Mouse (Mus musculus): ENCODE measurements around the gene Olfr714.
A peak's percentile ranks its signal among the peaks of the same experiment; 100 is the strongest.
"Not testable (repeated sequence)": the region's sequence is repeated elsewhere in the genome, so short reads cannot be mapped to it uniquely, and the experiment has no call there.

Gene Olfr714

DNA sequence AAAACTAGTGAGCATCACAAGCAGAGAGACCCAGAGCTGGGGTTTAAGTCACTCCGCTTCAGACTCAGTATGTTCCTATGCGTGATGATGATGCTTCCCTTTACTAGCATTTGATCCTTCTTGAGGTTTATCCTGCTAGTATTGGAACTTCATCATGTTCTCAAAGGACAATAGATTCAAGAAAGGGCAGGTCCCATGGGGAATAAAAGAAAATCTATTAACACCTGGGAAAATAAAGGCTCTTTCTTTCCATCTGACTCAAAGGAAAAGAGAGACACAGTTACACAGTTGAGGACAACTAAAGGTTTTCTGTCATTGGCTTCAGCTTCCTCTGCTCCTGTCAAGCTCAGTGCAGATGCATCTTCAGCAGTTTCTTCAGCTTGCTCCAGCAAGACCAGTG is at the start of gene Olfr714:
Olfr714 (plus strand) TSS at position 301 of the 400 bp plus-strand sequence.
- DNase-seq (ENCODE audit: low read depth) = no peak

DNA sequence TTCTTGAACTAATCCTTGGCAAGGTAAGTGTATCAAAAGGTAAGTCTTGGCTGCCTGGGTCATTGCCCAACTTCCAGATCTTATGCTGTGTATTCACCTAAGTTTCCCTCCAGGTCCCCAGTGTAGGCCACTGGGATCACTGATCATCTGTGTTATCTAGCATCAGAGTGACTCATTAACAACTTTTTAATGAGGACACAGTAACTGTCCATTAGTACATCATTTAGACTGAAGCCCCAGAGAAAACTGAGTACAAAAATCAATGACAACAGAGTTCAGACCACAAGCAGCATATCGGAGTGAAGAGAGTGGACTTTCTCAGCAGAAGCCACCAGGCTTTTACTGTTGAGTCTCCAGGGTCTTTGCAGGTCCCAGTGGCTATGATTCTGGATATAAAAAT is 39.9 kb upstream of the Olfr714 start, which contains the start of gene Olfr713:
Olfr713 (plus strand) TSS at position 301 of the 400 bp plus-strand sequence.
- no peak for DNase-seq (ENCODE audit: low read depth)

DNA sequence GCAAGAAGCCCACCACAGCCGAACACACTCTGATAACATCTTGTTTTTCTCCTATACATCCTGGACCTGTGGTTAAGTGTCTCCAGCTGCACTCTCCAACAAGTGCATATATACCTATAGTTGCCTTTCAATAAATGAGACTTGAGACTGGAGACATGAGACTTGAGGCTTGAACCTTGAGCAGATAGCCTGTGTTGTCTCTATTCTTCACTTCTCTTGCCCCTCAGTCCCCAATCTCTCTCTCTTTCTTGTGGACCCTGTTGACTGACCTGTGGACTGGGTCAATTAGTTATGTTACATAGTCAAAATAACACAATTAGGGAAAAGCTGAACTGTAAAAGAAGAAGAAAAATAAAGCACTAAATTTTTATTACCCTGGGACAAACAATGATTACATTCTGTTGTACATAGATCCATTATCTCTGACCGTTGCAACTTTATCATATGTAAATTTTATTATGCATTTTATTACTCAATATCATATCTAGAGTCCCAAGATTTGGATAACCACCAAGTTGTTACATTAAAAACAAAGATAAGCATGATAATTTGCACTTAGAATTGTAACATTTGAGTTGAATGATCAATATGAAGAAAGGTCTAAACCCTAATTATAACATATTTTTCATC is 30.7 kb upstream of the Olfr714 start:
- DNase-seq (ENCODE audit: low read depth) = no peak

DNA sequence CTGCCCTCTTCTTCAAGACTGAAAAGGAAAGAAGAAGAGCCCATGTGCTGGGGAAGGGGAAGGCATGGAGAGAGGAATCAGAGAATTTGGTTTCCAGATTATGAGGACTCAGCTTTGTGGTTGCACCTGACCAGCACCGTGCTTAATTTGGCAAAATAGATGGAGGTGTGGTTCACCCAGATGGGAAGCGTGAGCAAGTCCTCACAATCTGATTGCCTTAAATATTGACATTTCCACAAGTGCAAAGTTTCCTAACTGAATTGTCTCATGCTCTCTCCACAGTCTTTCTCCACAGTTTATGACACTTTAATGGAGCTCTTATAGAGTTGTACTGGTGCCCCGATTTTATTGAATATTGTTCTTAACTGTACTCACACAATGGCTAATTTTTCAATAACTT is 27.6 kb upstream of the Olfr714 start:
- no peak for DNase-seq (ENCODE audit: low read depth)

DNA sequence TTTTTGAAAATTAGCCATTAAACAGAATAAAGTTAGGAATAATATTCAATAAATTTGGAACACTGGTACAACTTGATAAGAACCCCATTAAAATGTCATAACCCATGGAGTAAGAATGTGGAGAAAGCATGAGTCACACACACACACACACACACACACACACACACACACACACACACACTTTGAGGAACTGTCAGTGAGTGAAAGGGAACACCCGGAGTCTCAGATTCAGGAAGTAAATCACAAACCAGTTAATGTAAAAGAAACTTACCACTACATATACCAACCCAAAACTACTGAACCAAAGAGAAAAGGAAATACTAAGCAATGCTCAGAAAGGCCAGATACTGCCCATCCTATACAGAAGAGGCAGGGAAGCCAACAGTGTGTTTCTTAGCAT is 26.4 kb upstream of the Olfr714 start:
- DNase-seq (ENCODE audit: low read depth) = no peak

DNA sequence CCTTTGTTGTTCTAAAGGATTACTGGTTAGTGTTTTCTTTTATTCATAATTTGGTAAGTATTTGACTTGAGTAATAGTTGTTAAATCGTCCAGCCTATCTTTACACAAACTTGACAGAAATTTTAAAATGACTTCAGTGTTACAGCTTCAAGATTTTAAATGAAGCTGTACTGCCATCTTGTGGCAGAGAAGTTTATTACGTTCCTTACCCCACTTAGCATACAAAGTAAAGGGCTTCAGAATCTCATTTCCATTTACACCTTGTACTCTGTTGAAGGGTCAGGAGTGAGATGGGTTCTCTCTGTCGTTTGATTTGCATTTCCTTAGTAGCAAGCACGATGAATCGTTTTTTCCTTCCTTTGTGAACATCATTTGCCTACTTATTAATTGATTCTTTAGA is 24.9 kb upstream of the Olfr714 start:
- peak; percentile 73 for DNase-seq (ENCODE audit: low read depth)

DNA sequence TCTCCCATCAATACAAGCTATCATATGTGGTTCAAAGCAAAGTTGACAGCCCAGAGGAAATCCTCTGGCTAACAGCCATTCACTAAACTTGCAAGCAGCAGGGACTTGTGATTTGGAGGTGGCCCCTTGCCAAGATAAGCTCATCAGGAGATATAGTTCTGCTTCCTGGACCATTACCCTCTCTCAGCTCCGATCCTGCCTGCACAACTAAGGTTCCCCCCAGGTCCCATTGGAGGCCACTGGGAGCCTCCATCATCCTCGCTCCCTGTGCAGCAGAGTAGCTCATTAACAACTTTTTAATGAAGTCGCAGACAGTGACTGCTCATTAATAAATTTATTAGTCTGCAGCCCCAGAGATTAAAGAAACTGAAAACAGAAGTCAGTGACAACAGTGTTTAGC is 23.2 kb upstream of the Olfr714 start:
- DNase-seq (ENCODE audit: low read depth) = no peak

DNA sequence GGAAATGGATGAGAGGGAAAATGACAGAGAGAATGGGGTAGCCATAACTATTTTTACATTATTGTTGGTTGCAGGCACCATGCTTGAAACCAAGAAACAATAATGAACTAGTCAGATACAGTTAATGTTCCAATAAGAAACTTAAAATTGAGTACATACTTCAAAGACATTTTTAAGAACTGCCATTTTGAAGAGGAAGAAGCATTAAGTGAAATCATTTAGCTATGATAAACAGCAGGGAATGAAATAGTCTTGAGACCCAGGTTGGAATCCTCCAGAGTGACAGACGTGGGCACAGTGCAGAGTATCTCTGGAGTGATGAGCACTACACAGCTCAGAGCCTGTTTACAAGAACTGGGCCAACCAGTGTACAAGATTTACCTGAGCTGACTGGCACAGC is 22.1 kb downstream of the Olfr714 start, which contains the start of gene Olfr17:
Olfr17 (plus strand) TSS at position 301 of the 400 bp plus-strand sequence.
- DNase-seq (ENCODE audit: low read depth) = no peak

DNA sequence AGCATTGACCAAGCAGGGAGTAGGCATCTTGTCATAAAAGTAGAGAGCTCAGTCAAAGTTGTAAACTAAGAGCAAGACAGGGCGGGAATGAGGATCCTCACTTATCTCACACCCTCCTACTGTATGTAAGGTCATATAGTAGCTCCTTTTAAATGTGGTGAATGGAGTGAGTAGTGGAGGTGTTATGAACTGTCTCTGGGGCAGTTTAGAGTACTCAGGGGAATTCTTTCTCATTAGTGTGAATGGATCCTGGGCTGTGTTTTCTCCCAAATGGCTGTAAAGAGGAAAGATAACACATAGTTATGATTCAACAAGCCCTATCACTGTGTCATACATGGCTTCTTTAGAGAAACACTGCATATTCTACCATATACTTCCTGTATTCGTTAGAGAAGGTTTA is 39.5 kb downstream of the Olfr714 start, which contains the start of gene Olfr715b:
Olfr715b (minus strand) TSS at position 101 of the 400 bp plus-strand sequence.
- DNase-seq (ENCODE audit: low read depth) = not testable (repeated sequence)

All from naive thymus-derived CD4-positive, alpha-beta T cell, adult 2 months (primary cell).